10 mouse cellular contexts compared by ENCODE assay signal in the genomic region with DNA sequence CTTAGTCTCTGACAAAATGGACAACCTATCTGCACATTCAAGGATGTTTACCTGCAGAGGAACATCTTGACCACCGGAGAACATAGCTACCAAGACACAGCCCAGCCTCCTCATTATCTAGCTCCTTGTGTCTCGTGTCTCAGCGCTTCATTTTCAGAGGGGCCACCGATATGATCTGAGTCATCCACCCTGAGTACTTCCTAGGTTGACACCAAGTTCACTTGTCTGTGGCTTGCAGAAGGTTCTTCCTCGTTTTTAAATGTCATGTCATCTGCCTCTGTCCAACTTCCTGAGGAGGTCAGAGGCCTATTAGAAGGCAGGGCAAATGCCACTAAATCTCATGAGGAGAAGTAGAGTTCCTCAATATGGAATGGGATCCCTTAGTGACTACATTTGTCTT. TPM values are rescaled to one million over a fixed set of nuclear protein-coding genes. Genes with fewer than 3 reads are reported as not detected.
DNase-seq lines count a peak whose midpoint lies in the region; ATAC-seq lines count a peak whose summit lies in the region.
"Had no signal": no experiment of that assay in that cellular context is flagged by ENCODE, and none has a peak within 500 bp of the region (broad histone marks: within the 10 kb centered on the region; RNA-seq: fewer than 3 reads in every experiment).

No protein-coding gene starts in this region.

- intact Hi-C loops in left cerebral cortex, postnatal 4 days (cut with DNase I), result no loop called here

- DNase-seq in heart, embryonic 10.5 days (ENCODE audit: low spot score), result no peak
- DNase-seq in neural tube, embryonic 10.5 days (ENCODE audit: extremely low spot score, low spot score), result no peak
- no peak for DNase-seq in left cerebral cortex, postnatal 4 days
- DNase-seq in thymus, postnatal 14 days, result no peak
- no peak for DNase-seq in thymus, postnatal 4 days
- DNase-seq: cerebellum, postnatal 36 days; lung, embryonic 14.5 days had no signal

- no peak overlapping the region for H3K4me3 ChIP-seq in heart, embryonic 14.5 days (ENCODE audit: control insufficient read depth in 1 of 2, insufficient read depth in 1 of 2, low read depth in 1 of 2, low read length in 2 of 2)
- no peak overlapping the region for H3K4me3 ChIP-seq in heart, embryonic 10.5 days
- H3K4me3 ChIP-seq in neural tube, embryonic 15.5 days (replicated peaks), result no peak overlapping the region
- H3K4me3 ChIP-seq in liver, embryonic 12.5 days, result no peak overlapping the region

- no peaks in the 10 kb centered on the region for H3K9me3 ChIP-seq in heart, embryonic 14.5 days (ENCODE audit: control insufficient read depth, low read length)
- H3K9me3 ChIP-seq in heart, embryonic 10.5 days, result no peaks in the 10 kb centered on the region
- no peaks in the 10 kb centered on the region for H3K9me3 ChIP-seq in neural tube, embryonic 15.5 days (replicated peaks)
- no peaks in the 10 kb centered on the region for H3K9me3 ChIP-seq in liver, embryonic 12.5 days (replicated peaks)

- no peak overlapping the region for H3K9ac ChIP-seq in heart, embryonic 14.5 days (ENCODE audit: low read length)
- no peak overlapping the region for H3K9ac ChIP-seq in neural tube, embryonic 15.5 days (replicated peaks)
- no peak overlapping the region for H3K9ac ChIP-seq in liver, embryonic 12.5 days
- H3K9ac ChIP-seq: lung, embryonic 14.5 days had no signal

- no peak overlapping the region for H3K27ac ChIP-seq in heart, embryonic 14.5 days (replicated peaks in 1 of 2; ENCODE audit: control insufficient read depth in 1 of 2, insufficient read depth in 1 of 2, low read depth in 2 of 2, low read length in 2 of 2)
- H3K27ac ChIP-seq in heart, embryonic 10.5 days, result no peak overlapping the region
- H3K27ac ChIP-seq in neural tube, embryonic 15.5 days (replicated peaks), result no peak overlapping the region
- H3K27ac ChIP-seq in liver, embryonic 12.5 days, result peak overlapping the region; percentile 83; the same call in 1 of the 2 replicates

- H3K4me2 ChIP-seq in heart, embryonic 14.5 days (ENCODE audit: low read length), result peak overlapping the region; percentile 94; the same call in 1 of the 2 replicates
- H3K4me2 ChIP-seq in neural tube, embryonic 15.5 days, result peak overlapping the region; percentile 92; the same call in 1 of the 2 replicates
- H3K4me2 ChIP-seq in liver, embryonic 12.5 days, result peak overlapping the region; percentile 97

- H3K27me3 ChIP-seq in heart, embryonic 14.5 days (ENCODE audit: control insufficient read depth, insufficient read depth, low read length), result no peaks in the 10 kb centered on the region
- peaks cover 31% of the 10 kb centered on the region for H3K27me3 ChIP-seq in heart, embryonic 10.5 days (ENCODE audit: insufficient read depth, poor library complexity, severe bottlenecking)
- H3K27me3 ChIP-seq in neural tube, embryonic 15.5 days (replicated peaks), result 0 out of 2 replicates have a peak, but pooled peaks cover 18% of the 10 kb centered on the region
- H3K27me3 ChIP-seq in liver, embryonic 12.5 days (replicated peaks), result peaks cover 58% of the 10 kb centered on the region

- no peaks in the 10 kb centered on the region for H3K36me3 ChIP-seq in heart, embryonic 14.5 days (ENCODE audit: control insufficient read depth, insufficient read depth, low read length)
- peaks cover 8% of the 10 kb centered on the region; the same call in 1 of the 2 replicates for H3K36me3 ChIP-seq in heart, embryonic 10.5 days
- H3K36me3 ChIP-seq in neural tube, embryonic 15.5 days, result no peaks in the 10 kb centered on the region
- H3K36me3 ChIP-seq in liver, embryonic 12.5 days, result no peaks in the 10 kb centered on the region

- ATAC-seq in heart, embryonic 14.5 days (ENCODE audit: insufficient number of reproducible peaks, insufficient read depth, low FRiP score, low read depth), result no peak
- ATAC-seq in neural tube, embryonic 15.5 days (ENCODE audit: low FRiP score), result no peak
- ATAC-seq in liver, embryonic 12.5 days, result no peak

- peaks cover 6 to 13% of the 10 kb centered on the region in 2 experiments for H3K4me1 ChIP-seq in heart, embryonic 14.5 days (ENCODE audit: control insufficient read depth in 2 of 2, insufficient read depth in 2 of 2, low read length in 2 of 2)
- peaks cover 33% of the 10 kb centered on the region for H3K4me1 ChIP-seq in heart, embryonic 10.5 days
- H3K4me1 ChIP-seq in neural tube, embryonic 15.5 days, result peaks cover 22% of the 10 kb centered on the region
- peaks cover 21% of the 10 kb centered on the region for H3K4me1 ChIP-seq in liver, embryonic 12.5 days

- 75% methylated on average over 5 of the region's 5 CpGs for WGBS in heart, embryonic 14.5 days
- WGBS in heart, embryonic 10.5 days, result 74% methylated on average over 5 of the region's 5 CpGs
- 89% methylated on average over 5 of the region's 5 CpGs for WGBS in neural tube, embryonic 15.5 days
- WGBS in liver, embryonic 12.5 days (ENCODE audit: insufficient replicate concordance), result 11% methylated on average over 5 of the region's 5 CpGs

RNA-seq across cellular contexts. Expression of a gene that starts 1.4 kb away (rescaled TPM):
- polyA plus RNA-seq in heart, embryonic 14.5 days (2014; fragmentation: Nextera tagmentation; extraction: Ambion mirVana), result 9.2 and 11.3 TPM in 2 replicates
- 8.2 and 11.9 TPM in 2 replicates for polyA plus RNA-seq in heart, embryonic 10.5 days (2016; fragmentation: Nextera tagmentation; extraction: Ambion mirVana)
- 29.8 and 31.9 TPM in 2 replicates for polyA plus RNA-seq in neural tube, embryonic 15.5 days (2015; fragmentation: Nextera tagmentation; extraction: Ambion mirVana)
- polyA plus RNA-seq in liver, embryonic 12.5 days (2016; fragmentation: Nextera tagmentation; extraction: Ambion mirVana), result 1.8 and 2.5 TPM in 2 replicates
- total RNA-seq in left cerebral cortex, postnatal 4 days (2021), result 10 to 100 TPM; 74.9 to 76.5 TPM

RNA-seq across cellular contexts. Expression of a gene that starts 11.3 kb away (rescaled TPM):
- 29.7 and 32.6 TPM in 2 replicates for polyA plus RNA-seq in heart, embryonic 14.5 days (2014; fragmentation: Nextera tagmentation; extraction: Ambion mirVana)
- polyA plus RNA-seq in heart, embryonic 10.5 days (2016; fragmentation: Nextera tagmentation; extraction: Ambion mirVana), result 35.5 and 37.3 TPM in 2 replicates
- 26.9 and 31.6 TPM in 2 replicates for polyA plus RNA-seq in neural tube, embryonic 15.5 days (2015; fragmentation: Nextera tagmentation; extraction: Ambion mirVana)
- 26.0 and 26.1 TPM in 2 replicates for polyA plus RNA-seq in liver, embryonic 12.5 days (2016; fragmentation: Nextera tagmentation; extraction: Ambion mirVana)
- total RNA-seq in left cerebral cortex, postnatal 4 days (2021), result 10 to 100 TPM; 27.7 TPM
